Mouse (Mus musculus) stomach, embryonic 14.5 days (tissue): ENCODE data around the gene Mettl26. TPM values are rescaled to one million over a fixed set of nuclear protein-coding genes. Genes with fewer than 3 reads are reported as not detected.
A peak's percentile ranks its signal among the peaks of the same experiment; 100 is the strongest.

Source experiments
- ATAC-seq: fragments of 200-750 bp; cut with Nextera tagmentation; 2 replicates; pipeline ENCODE4 v1.8.0; 2017; ENCODE audit warnings: low read depth, moderate TSS enrichment; ENCODE audit not compliant: insufficient number of reproducible peaks, insufficient read depth, low FRiP score
- H3K27ac ChIP-seq: fragments of 300-500 bp; sonication (generic); 2 replicates; pipeline ENCODE4 v1.5.1; 2014; ENCODE audit warnings: mild to moderate bottlenecking, low read length, moderate library complexity, mixed read lengths
- H3K27me3 ChIP-seq: fragments of 300-500 bp; sonication (generic); 2 replicates; pipeline ENCODE4 v1.6.1; 2014; ENCODE audit warnings: low read length, control low read depth, mixed read lengths; ENCODE audit not compliant: control insufficient read depth, insufficient read depth
- H3K36me3 ChIP-seq: fragments of 300-500 bp; sonication (generic); 2 replicates; pipeline ENCODE4 v1.6.1; 2014; ENCODE audit warnings: mild to moderate bottlenecking, control low read depth, low read length, moderate library complexity, mixed read lengths; ENCODE audit not compliant: control insufficient read depth, insufficient read depth
- H3K4me1 ChIP-seq: fragments of 300-500 bp; sonication (generic); 2 replicates; pipeline ENCODE4 v1.6.1; 2014; ENCODE audit warnings: low read length, control low read depth, mixed read lengths; ENCODE audit not compliant: control insufficient read depth, insufficient read depth
- H3K4me2 ChIP-seq: fragments of 300-500 bp; sonication (generic); replicated peaks from 2 replicates; pipeline ENCODE4 v1.6.1; 2014; ENCODE audit warnings: low read depth, low read length, control low read depth
- H3K4me3 ChIP-seq: fragments of 300-500 bp; sonication (generic); 2 replicates; pipeline ENCODE4 v1.5.1; 2014; ENCODE audit warnings: low read depth, low read length, control low read depth
- H3K9ac ChIP-seq: fragments of 300-500 bp; sonication (generic); replicated peaks from 2 replicates; pipeline ENCODE4 v1.6.1; 2014; ENCODE audit warnings: low read depth, mild to moderate bottlenecking, control low read depth, low read length, moderate library complexity, mixed read lengths
- H3K9me3 ChIP-seq: fragments of 300-500 bp; sonication (generic); 2 replicates; pipeline ENCODE4 v1.6.1; 2016; ENCODE audit warnings: low read depth, low read length, control low read depth; ENCODE audit not compliant: control insufficient read depth
- whole genome bisulfite sequencing: fragments of 180-500 bp; shearing (Covaris S2); extraction: QIAGEN DNeasy Blood & Tissue Kit; methylation state at CpG from one replicate; pipeline ENCODE4 v1.1.7; 2014; 5-methylcytosine and 5-hydroxymethylcytosine counted together
- polyA plus RNA-seq: library from polyadenylated mRNA; unstranded; fragments of >200 nt; fragmentation: Nextera tagmentation; extraction: Ambion mirVana; gene quantifications from 2 replicates; pipeline ENCODE4 v1.2.1, GENCODE M21; 2014

The Mettl26 gene
- polyA plus RNA-seq, 1 experiment from 2014 or later = 66.9 TPM

- H3K9ac ChIP-seq = no peak within 1 kb of the TSS
- WGBS = 94% methylated on average over 22 of the region's 22 CpGs
- peaks cover 27% of the 10 kb centered on the region for H3K4me1 ChIP-seq
- H3K9me3 ChIP-seq = no peaks in the 10 kb centered on the region
- H3K36me3 ChIP-seq = peaks cover 49% of the 10 kb centered on the region
- no peak for ATAC-seq
- no peaks in the 10 kb centered on the region for H3K27me3 ChIP-seq
- H3K4me3 ChIP-seq = no peak within 1 kb of the TSS
- H3K4me2 ChIP-seq = no peak within 1 kb of the TSS
- no peak within 1 kb of the TSS for H3K27ac ChIP-seq
Measured at GRCm38 (mm10) chr17:25841117-25841880, 33.6 kb upstream of the Mettl26 start, which contains the start of gene Gm20683. Gm20683 (minus strand) TSS chr17:25841763.

GRCm38 (mm10) chr17:25842509-25842908 lies 32.4 kb upstream of the Mettl26 start:
- Histone ChIP-seq H3K9me3 (no peaks in the 10 kb centered on the region), H3K9ac (no peak overlapping the region), H3K4me3 (no peak overlapping the region), H3K27me3 (no peaks in the 10 kb centered on the region), H3K36me3 (peaks cover 48% of the 10 kb centered on the region), H3K4me2 (no peak overlapping the region), H3K27ac (no peak overlapping the region), H3K4me1 (peaks cover 15% of the 10 kb centered on the region)
- WGBS = 93% methylated on average over 3 of the region's 3 CpGs
- ATAC-seq = no peak

GRCm38 (mm10) chr17:25843122-25843521 lies 31.8 kb upstream of the Mettl26 start:
- Histone ChIP-seq H3K27ac (no peak overlapping the region), H3K27me3 (no peaks in the 10 kb centered on the region), H3K36me3 (peaks cover 44% of the 10 kb centered on the region), H3K4me2 (peak overlapping the region; percentile 87), H3K9ac (peak overlapping the region; percentile 84; the same call in 1 of the 2 replicates), H3K4me1 (peaks cover 14% of the 10 kb centered on the region), H3K4me3 (peak overlapping the region; percentile 88), H3K9me3 (no peaks in the 10 kb centered on the region)
- no peak for ATAC-seq
- 92% methylated on average over 4 of the region's 4 CpGs for WGBS

- Histone ChIP-seq H3K9me3 (no peaks in the 10 kb centered on the region), H3K27me3 (no peaks in the 10 kb centered on the region), H3K36me3 (peaks cover 44% of the 10 kb centered on the region), H3K4me3 (peak overlapping the region; percentile 88), H3K27ac (peak overlapping the region; percentile 76), H3K4me1 (peaks cover 14% of the 10 kb centered on the region), H3K4me2 (peak overlapping the region; percentile 87), H3K9ac (peak overlapping the region; percentile 84)
- whole genome bisulfite sequencing = 3% methylated on average over 37 of the region's 38 CpGs
- peak; percentile 44 for ATAC-seq
Measured at GRCm38 (mm10) chr17:25843636-25844395, 31.1 kb upstream of the Mettl26 start.

- no peaks in the 10 kb centered on the region for H3K9me3 ChIP-seq
- no peaks in the 10 kb centered on the region for H3K27me3 ChIP-seq
- under 1% methylated on average over 21 of the region's 21 CpGs for WGBS
- H3K36me3 ChIP-seq = peaks cover 39% of the 10 kb centered on the region
- peak; percentile 95 for ATAC-seq
- H3K4me1 ChIP-seq = peaks cover 14% of the 10 kb centered on the region
- peak within 1 kb of the TSS; percentile 87 for H3K4me2 ChIP-seq
- peak within 1 kb of the TSS; percentile 84 for H3K9ac ChIP-seq
- H3K4me3 ChIP-seq = peak within 1 kb of the TSS; percentile 88
- peak within 1 kb of the TSS; percentile 76 for H3K27ac ChIP-seq
Measured at GRCm38 (mm10) chr17:25844396-25844901, 30.4 kb upstream of the Mettl26 start, which contains the start of gene Rhot2. Rhot2 (minus strand) TSS chr17:25844851.

- H3K9ac ChIP-seq = peak overlapping the region; percentile 73; the same call in 1 of the 2 replicates
- H3K9me3 ChIP-seq = no peaks in the 10 kb centered on the region
- H3K4me1 ChIP-seq = peaks cover 7% of the 10 kb centered on the region
- no peaks in the 10 kb centered on the region for H3K36me3 ChIP-seq
- no peaks in the 10 kb centered on the region for H3K27me3 ChIP-seq
- no peak overlapping the region for H3K27ac ChIP-seq
- no peak for ATAC-seq
- WGBS = 90% methylated on average over 6 of the region's 6 CpGs
- H3K4me2 ChIP-seq = peak overlapping the region; percentile 93
- no peak overlapping the region; the same call in 1 of the 2 replicates for H3K4me3 ChIP-seq
Measured at GRCm38 (mm10) chr17:25860229-25860628, 14.6 kb upstream of the Mettl26 start.

GRCm38 (mm10) chr17:25860832-25861703 lies 13.8 kb upstream of the Mettl26 start, which contains the start of gene Wdr90:
Wdr90 (minus strand) TSS chr17:25861501.
- WGBS = 4% methylated on average over 65 of the region's 65 CpGs
- Histone ChIP-seq H3K27me3 (no peaks in the 10 kb centered on the region), H3K4me2 (peak within 1 kb of the TSS; percentile 93), H3K4me3 (peak within 1 kb of the TSS; percentile 65), H3K4me1 (peaks cover 7% of the 10 kb centered on the region), H3K9me3 (no peaks in the 10 kb centered on the region), H3K36me3 (no peaks in the 10 kb centered on the region), H3K9ac (peak within 1 kb of the TSS; percentile 73), H3K27ac (peak within 1 kb of the TSS; percentile 73)
- peak; percentile 89 for ATAC-seq
